Mouse (Mus musculus) C2C12 (cell line): Measurements from ENCODE around the gene Phactr3. TPM values are rescaled to one million over a fixed set of nuclear protein-coding genes. Genes with fewer than 3 reads are reported as not detected.

Experiments used
- H3K27me3 ChIP-seq: one replicate; pipeline ENCODE4 v1.6.1; 2011; ENCODE audit not compliant: control insufficient read depth, insufficient read depth, insufficient read length
- H3K36me3 ChIP-seq: one replicate; pipeline ENCODE4 v1.6.1; 2011; ENCODE audit not compliant: control insufficient read depth, insufficient read depth
- H3K4me3 ChIP-seq: one replicate; pipeline ENCODE4 v1.5.1; 2011; ENCODE audit warnings: mild to moderate bottlenecking, control low read depth; ENCODE audit not compliant: poor library complexity, insufficient read depth, severe bottlenecking
- H3K79me2 ChIP-seq: one replicate; pipeline ENCODE4 v1.6.1; 2011; ENCODE audit not compliant: control insufficient read depth, insufficient read depth
- H3K79me3 ChIP-seq: one replicate; pipeline ENCODE4 v1.6.1; 2011; ENCODE audit warnings: low read depth, control low read depth
- H3ac ChIP-seq: one replicate; pipeline ENCODE3; 2011; ENCODE audit warnings: low read depth; ENCODE audit not compliant: control insufficient read depth, insufficient read length
- CEBPB ChIP-seq: IDR thresholded peaks from one replicate; pipeline ENCODE4 v1.6.1; 2011; ENCODE audit warnings: low read depth, mild to moderate bottlenecking, control low read depth, moderate library complexity
- CTCF ChIP-seq: IDR thresholded peaks from one replicate; pipeline ENCODE4 v1.5.1; 2011; ENCODE audit not compliant: control insufficient read depth, insufficient read depth, insufficient read length
- FOSL1 ChIP-seq: IDR thresholded peaks from one replicate; pipeline ENCODE4 v1.8.0; 2011; ENCODE audit warnings: mild to moderate bottlenecking, low read length; ENCODE audit not compliant: poor library complexity, insufficient read depth, severe bottlenecking
- MAX ChIP-seq: IDR thresholded peaks from one replicate; pipeline ENCODE4 v1.6.1; 2011; ENCODE audit warnings: mild to moderate bottlenecking, control low read depth
- MYOD1 ChIP-seq: IDR thresholded peaks from one replicate; pipeline ENCODE4 v1.6.1; 2011; ENCODE audit warnings: low read depth; ENCODE audit not compliant: control insufficient read depth, insufficient read length
- MYOG ChIP-seq: IDR thresholded peaks from one replicate; pipeline ENCODE4 v1.6.1; 2011; ENCODE audit not compliant: control insufficient read depth, insufficient read length; ENCODE audit errors: extremely low read depth
- USF1 ChIP-seq: IDR thresholded peaks from one replicate; pipeline ENCODE4 v1.6.1; 2011; ENCODE audit warnings: low read depth, mild to moderate bottlenecking, control low read depth, moderate library complexity
- polyA plus RNA-seq: library from polyadenylated mRNA; unstranded; fragments of >200 nt; fragmentation: generic; extraction: Trizol; gene quantifications from one replicate; pipeline ENCODE4 v1.2.1, GENCODE M21; 2012; ENCODE audit warnings: missing spikeins

The Phactr3 gene
- polyA plus RNA-seq, 1 experiment: not detected

DNA sequence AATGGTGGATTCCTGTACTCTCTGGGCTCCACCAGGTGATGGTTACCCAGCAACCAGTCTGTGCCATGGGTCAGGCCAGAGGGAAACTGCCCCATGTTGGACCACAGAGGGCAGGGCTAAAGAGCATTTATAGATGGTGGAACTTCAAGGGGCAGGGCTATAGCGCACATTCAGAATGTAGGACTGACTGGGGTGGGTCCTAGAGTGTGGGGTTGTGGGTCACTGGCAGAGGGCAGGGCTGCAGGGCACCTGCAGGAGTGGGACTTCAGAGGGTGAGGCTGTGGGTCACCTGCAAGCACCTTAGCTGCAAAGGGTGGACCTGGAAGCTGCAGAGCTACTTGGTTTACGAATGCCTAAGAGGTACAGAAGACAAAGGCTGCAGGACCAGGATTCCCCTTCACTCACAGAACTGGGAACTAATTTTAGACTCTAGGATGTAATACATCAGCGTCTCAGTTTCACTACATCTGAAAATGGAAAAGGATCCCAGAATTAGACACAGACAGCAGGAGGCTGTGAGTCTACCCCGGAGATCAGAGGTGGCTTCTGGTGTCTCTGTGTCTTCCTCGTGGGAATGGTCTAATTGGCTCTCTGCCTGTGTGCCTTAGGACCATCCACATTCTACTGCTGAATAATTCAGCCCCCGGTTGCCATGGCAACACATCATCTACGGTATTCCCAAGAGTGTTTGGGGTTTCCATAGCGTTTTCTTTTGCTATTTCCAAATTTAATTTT is 184.8 kb downstream of the Phactr3 start:
- Histone ChIP-seq H3K79me3 (no peaks in the 10 kb centered on the region), H3K4me3 (no peak overlapping the region), H3K27me3 (no peaks in the 10 kb centered on the region), H3K36me3 (no peaks in the 10 kb centered on the region), H3ac (no peak overlapping the region), H3K79me2 (no peaks in the 10 kb centered on the region)
- no peak for TF ChIP-seq MYOG
- no peak for TF ChIP-seq CEBPB
- no peak for TF ChIP-seq USF1
- TF ChIP-seq MYOD1: no peak
- no peak for TF ChIP-seq CTCF
- no peak for TF ChIP-seq FOSL1
- no peak for TF ChIP-seq MAX

DNA sequence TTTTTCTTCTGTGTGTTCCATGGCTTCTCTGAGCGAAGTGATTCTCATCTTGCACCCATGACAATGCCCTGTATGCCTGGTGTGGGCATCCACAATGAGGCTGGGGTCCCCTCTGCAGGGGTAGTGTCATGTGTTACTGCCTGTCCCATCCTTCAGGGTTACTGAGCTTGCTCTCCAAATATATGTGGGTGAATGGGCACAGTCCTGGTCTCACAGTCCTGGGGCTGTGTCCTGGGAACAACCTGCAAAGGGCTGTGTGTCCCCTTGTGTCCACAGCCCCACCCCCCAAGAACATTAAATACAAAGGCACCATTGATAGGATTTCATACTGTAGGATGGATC is 185.4 kb downstream of the Phactr3 start:
- H3K4me3 ChIP-seq: no peak overlapping the region
- no peaks in the 10 kb centered on the region for H3K36me3 ChIP-seq
- no peaks in the 10 kb centered on the region for H3K79me2 ChIP-seq
- no peaks in the 10 kb centered on the region for H3K79me3 ChIP-seq
- no peak for TF ChIP-seq MYOG
- no peak overlapping the region for H3ac ChIP-seq
- H3K27me3 ChIP-seq: no peaks in the 10 kb centered on the region

DNA sequence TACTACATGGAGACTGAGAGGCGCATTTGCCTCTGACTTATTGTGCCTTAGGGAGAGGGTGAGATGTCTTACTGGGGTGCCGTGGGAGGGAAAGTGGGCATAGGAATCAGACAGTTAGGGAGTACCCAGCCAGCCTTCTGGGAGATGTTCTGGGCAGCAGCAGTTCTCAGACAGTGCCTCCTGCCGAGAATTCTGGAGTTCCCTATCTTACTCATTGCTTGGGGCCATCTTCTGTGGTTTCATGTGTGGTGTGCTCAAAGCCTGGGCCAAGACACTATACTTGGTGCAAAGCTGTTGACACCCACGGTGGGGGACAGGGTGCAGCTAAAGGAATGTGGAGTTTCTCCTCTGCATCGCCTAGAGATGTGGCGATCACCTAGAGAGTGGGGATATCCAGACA is 185.9 kb downstream of the Phactr3 start:
- H3K79me2 ChIP-seq: no peaks in the 10 kb centered on the region
- TF ChIP-seq MYOG: no peak
- no peak for TF ChIP-seq CEBPB
- no peak for TF ChIP-seq MAX
- no peak for TF ChIP-seq FOSL1
- TF ChIP-seq MYOD1: no peak
- TF ChIP-seq CTCF: no peak
- TF ChIP-seq USF1: no peak
- no peaks in the 10 kb centered on the region for H3K36me3 ChIP-seq
- H3K79me3 ChIP-seq: no peaks in the 10 kb centered on the region
- no peak overlapping the region for H3ac ChIP-seq
- no peak overlapping the region for H3K4me3 ChIP-seq
- no peaks in the 10 kb centered on the region for H3K27me3 ChIP-seq

DNA sequence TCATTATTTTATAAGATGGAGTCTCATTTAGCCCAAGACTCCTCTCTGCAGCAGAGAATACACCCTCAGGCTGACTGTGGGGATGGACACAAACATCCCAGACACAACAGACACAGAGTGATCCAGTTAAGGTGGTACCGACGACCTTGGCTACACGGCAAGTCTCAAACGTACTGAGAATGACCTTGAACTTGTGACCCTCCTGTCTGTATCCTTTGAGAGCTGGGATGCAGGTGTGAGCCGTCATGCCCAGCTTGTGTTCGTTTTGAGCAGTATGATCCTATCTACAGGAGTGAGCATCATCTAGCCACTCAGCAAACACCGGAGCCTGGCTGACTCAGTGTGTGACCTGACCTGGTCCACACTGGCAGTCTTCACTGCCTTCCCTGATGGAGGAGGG is 194.8 kb downstream of the Phactr3 start:
- Histone ChIP-seq H3K79me3 (no peaks in the 10 kb centered on the region), H3K27me3 (no peaks in the 10 kb centered on the region), H3ac (no peak overlapping the region), H3K36me3 (no peaks in the 10 kb centered on the region), H3K79me2 (no peaks in the 10 kb centered on the region), H3K4me3 (no peak overlapping the region)
- no peak for TF ChIP-seq MAX
- no peak for TF ChIP-seq FOSL1
- no peak for TF ChIP-seq CEBPB

DNA sequence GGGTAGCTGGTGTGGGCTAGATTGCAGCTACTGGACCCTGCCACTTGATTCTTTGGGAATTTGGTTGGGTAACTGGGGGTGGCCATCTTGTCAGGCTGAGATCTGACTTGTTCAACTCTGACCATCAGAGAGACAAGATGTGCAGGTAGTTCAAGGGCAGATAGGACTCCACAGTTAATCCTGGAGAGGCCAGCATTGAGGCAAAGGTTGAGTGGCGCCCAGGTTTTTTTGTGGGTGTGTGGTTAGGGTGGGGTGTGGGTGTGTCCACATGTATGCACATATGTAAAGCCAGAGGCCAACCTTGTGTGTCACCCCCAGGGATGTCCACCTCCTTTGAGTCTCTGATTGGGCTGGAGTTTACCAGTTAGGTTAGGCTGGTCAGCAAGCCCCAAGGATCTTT is 197.5 kb downstream of the Phactr3 start:
- no peaks in the 10 kb centered on the region for H3K79me3 ChIP-seq
- no peak overlapping the region for H3K4me3 ChIP-seq
- no peak overlapping the region for H3ac ChIP-seq
- TF ChIP-seq CEBPB (no peak), MAX (no peak), MYOG (no peak), USF1 (no peak), FOSL1 (no peak), MYOD1 (no peak), CTCF (no peak)
- H3K79me2 ChIP-seq: no peaks in the 10 kb centered on the region
- no peaks in the 10 kb centered on the region for H3K27me3 ChIP-seq
- no peaks in the 10 kb centered on the region for H3K36me3 ChIP-seq

DNA sequence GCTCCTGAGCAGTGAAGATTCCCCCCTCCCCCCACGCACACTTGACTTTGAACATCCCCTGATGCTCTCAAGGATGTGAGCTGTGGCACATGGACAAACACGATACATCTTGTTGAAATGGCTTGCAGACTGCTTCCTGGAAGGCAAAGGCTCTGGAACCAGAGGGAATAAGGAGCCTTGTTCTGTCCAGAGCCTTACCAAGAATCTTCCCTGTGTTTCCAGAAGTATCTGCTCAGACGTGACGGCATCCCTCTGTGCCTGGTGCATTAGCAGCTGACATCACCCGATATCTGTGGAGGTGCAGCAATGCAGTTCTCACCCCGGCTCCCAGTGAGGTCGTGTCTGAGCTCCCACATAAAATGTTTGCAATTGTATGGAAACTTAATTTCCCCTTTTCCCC is 201.0 kb downstream of the Phactr3 start:
- no peak for TF ChIP-seq MAX
- TF ChIP-seq CEBPB: no peak
- TF ChIP-seq MYOG: no peak
- no peak for TF ChIP-seq USF1
- no peak for TF ChIP-seq CTCF
- TF ChIP-seq MYOD1: no peak
- no peak for TF ChIP-seq FOSL1
- H3K79me3 ChIP-seq: no peaks in the 10 kb centered on the region
- H3K4me3 ChIP-seq: no peak overlapping the region
- no peaks in the 10 kb centered on the region for H3K36me3 ChIP-seq
- H3K27me3 ChIP-seq: no peaks in the 10 kb centered on the region
- H3ac ChIP-seq: no peak overlapping the region
- H3K79me2 ChIP-seq: no peaks in the 10 kb centered on the region
